Mouse (Mus musculus): ENCODE measurements around the gene Lst1.

DNA sequence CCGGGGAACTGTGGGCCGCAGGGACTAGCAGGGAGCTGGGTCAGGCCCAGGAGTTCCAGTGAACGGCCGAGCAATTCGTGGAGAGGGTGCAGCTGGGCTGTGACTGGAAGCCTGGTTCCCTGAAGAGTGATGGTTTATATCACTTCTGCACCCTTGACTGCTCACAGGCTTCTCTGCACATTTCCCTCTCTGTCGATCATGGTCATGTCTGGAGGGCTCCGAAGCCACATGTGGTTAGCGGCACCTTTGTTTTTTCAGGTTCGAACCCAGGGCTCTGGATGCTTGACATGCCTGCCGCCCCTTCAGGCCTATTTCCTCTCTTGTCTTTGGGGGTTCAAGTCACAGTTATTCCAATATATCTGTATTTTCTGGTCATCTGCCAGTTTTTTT is 17.1 kb upstream of the Lst1 start:
- TF ChIP-seq POLR2A (IDR thresholded peaks at IDR 0.05; ENCODE audit: extremely low read depth, insufficient read depth, low read length) = no peak
- no peak for TF ChIP-seq CTCF (IDR thresholded peaks at IDR 0.05; ENCODE audit: extremely low read depth, insufficient read depth, low read length)

Measured in cortical plate, adult 2 months (tissue).